Mouse (Mus musculus): ENCODE data around the gene Rnase10. TPM values are rescaled to one million over a fixed set of nuclear protein-coding genes. Genes with fewer than 3 reads are reported as not detected.

Rnase10 gene
- polyA plus RNA-seq, 1 experiment from 2014 or later: not detected

DNA sequence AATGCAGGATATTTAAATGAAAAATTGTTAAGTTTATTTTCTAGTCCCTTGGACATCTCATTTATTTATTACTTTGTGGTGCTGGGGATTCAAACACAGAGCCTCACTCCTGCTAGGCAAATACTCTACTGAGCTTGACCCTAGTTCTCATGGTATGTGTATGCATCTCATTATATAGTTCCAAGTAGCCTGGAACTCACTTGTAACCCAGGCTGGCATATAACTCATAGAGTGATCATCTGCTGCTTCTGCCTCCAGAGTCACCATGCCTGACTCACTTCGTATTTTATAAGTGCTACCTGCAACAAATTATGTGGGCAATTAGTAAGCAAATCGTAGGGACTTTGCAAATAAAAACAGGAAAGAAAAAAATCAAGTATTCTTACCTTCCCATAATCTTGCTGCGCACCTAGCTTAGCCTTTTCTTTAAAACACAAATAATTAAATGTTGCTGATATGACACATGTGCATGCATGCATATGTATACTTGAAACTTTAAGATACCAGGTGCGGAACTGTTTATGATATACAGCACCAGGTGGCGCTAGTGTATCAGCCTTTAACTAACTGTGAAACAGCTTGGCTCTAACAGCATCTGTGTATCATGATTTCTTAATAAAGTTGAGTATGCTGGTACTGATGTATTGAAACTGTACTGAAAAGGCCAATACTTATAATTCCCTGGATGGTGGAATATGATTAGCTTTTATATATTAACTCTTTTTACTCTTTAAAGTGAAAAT, 19.0 kb downstream of the Rnase10 start:
- DNase-seq (ENCODE audit: low spot score) (peak; percentile 80), ATAC-seq (ENCODE audit: low FRiP score) (peak; percentile 64; the same call in 1 of the 2 replicates)
- Histone ChIP-seq H3K9ac (ENCODE audit: low read depth, low read length) (no peak overlapping the region), H3K4me1 (replicated peaks; ENCODE audit: control insufficient read depth, insufficient read depth, low read length) (no peaks in the 10 kb centered on the region), H3K27ac (ENCODE audit: low read depth, low read length) (no peak overlapping the region), H3K9me3 (ENCODE audit: control insufficient read depth, low read length) (no peaks in the 10 kb centered on the region), H3K4me3 (ENCODE audit: low read depth, low read length) (no peak overlapping the region), H3K36me3 (ENCODE audit: control insufficient read depth, insufficient read depth, low read length) (no peaks in the 10 kb centered on the region), H3K27me3 (ENCODE audit: control insufficient read depth, insufficient read depth, low read length) (no peaks in the 10 kb centered on the region), H3K4me2 (replicated peaks; ENCODE audit: low read depth, low read length) (no peak overlapping the region)
- 42% methylated on average over 5 of the region's 5 CpGs for WGBS

DNA sequence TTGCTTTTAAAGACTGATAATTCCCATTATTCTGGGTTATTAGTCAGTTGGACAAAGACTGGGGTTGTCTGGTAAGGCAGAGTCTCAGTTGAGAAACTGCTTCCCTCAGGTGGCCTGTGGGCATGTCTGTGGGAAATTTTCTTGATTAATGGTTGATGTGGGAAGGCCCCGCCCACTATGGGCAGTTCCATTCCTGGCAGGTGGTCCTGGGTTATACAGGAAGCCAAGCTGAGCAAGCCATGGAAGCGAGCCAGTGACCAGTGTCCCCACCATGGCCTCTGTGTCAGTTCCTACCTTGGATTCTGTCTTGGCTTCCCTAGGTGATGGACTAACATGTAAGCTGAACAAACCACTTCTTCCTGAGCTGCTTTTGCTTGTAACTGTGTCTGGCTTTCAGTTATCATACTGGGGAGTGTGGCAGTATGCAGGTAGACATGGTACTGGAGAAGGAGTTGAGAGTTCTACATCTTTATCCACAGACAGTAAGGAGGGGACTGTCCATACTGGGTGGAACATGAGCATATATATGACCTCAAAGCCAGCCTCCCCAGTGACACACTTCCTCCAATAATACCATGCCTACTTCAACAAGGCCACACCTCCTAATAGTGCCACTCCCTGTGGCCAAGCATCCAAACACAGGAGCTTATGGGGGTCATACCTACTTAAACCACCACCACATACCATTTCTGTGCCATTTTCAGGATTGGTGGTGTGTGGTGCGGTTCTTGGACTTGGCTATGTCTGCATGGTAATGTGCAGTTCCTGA, 20.0 kb downstream of the Rnase10 start:
- Histone ChIP-seq H3K4me3 (ENCODE audit: low read depth, low read length) (no peak overlapping the region), H3K4me1 (replicated peaks; ENCODE audit: control insufficient read depth, insufficient read depth, low read length) (no peaks in the 10 kb centered on the region), H3K4me2 (replicated peaks; ENCODE audit: low read depth, low read length) (no peak overlapping the region), H3K27me3 (ENCODE audit: control insufficient read depth, insufficient read depth, low read length) (no peaks in the 10 kb centered on the region), H3K9me3 (ENCODE audit: control insufficient read depth, low read length) (no peaks in the 10 kb centered on the region), H3K36me3 (ENCODE audit: control insufficient read depth, insufficient read depth, low read length) (no peaks in the 10 kb centered on the region), H3K27ac (ENCODE audit: low read depth, low read length) (no peak overlapping the region), H3K9ac (ENCODE audit: low read depth, low read length) (no peak overlapping the region)
- ATAC-seq (ENCODE audit: low FRiP score) (peak; percentile 45), DNase-seq (ENCODE audit: low spot score) (no peak)
- 57% methylated on average over 3 of the region's 3 CpGs for WGBS

DNA sequence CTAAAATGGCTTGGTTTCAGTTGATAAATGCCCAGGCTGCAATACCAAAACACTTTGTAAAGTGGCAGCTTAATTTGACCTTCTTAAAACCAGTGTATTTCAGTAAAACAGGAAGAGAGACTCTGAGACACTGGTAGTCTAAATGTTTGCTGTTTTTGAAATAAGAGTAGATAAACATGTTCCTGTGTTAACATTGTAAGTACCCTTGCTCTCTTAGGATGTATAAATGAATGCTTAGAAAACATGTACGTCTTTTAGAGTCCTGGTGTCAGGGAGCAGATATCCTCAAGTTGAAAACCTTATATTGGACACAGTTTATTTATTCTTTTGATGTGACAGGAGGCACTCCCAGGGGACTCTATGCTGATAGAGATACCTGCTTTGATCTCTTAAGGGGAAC, 27.7 kb downstream of the Rnase10 start:
- Histone ChIP-seq H3K27me3 (ENCODE audit: control insufficient read depth, insufficient read depth, low read length) (no peaks in the 10 kb centered on the region), H3K4me3 (ENCODE audit: low read depth, low read length) (no peak overlapping the region), H3K36me3 (ENCODE audit: control insufficient read depth, insufficient read depth, low read length) (no peaks in the 10 kb centered on the region), H3K4me2 (replicated peaks; ENCODE audit: low read depth, low read length) (no peak overlapping the region), H3K9ac (ENCODE audit: low read depth, low read length) (no peak overlapping the region), H3K4me1 (replicated peaks; ENCODE audit: control insufficient read depth, insufficient read depth, low read length) (no peaks in the 10 kb centered on the region), H3K9me3 (ENCODE audit: control insufficient read depth, low read length) (no peaks in the 10 kb centered on the region), H3K27ac (ENCODE audit: low read depth, low read length) (no peak overlapping the region)
- ATAC-seq (ENCODE audit: low FRiP score): no peak
- DNase-seq (ENCODE audit: low spot score): no peak
- WGBS: 61% methylated on average over 1 of the region's 1 CpGs

DNA sequence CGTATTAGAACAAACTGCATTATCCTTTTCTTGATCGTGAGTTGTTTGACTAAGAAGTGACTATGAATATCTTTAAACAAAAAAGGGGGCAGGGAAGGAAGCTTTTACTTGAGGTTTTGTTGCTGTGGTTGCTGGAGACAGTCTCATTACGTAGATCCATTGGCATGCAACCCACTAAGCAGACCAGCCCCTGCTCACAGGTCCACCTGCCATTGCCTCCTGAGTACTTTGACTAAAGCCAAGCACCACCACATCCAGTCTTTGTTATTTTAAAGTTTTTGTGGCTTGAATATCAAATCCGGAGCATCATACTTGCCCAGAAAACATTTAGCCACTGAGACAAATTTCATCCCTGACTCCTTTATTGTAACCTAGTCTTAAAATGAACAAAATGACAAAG, 28.7 kb downstream of the Rnase10 start:
- ATAC-seq (ENCODE audit: low FRiP score) (no peak), DNase-seq (ENCODE audit: low spot score) (no peak)
- Histone ChIP-seq H3K4me2 (replicated peaks; ENCODE audit: low read depth, low read length) (no peak overlapping the region), H3K9me3 (ENCODE audit: control insufficient read depth, low read length) (no peaks in the 10 kb centered on the region), H3K27me3 (ENCODE audit: control insufficient read depth, insufficient read depth, low read length) (no peaks in the 10 kb centered on the region), H3K4me3 (ENCODE audit: low read depth, low read length) (no peak overlapping the region), H3K9ac (ENCODE audit: low read depth, low read length) (no peak overlapping the region), H3K4me1 (replicated peaks; ENCODE audit: control insufficient read depth, insufficient read depth, low read length) (no peaks in the 10 kb centered on the region), H3K36me3 (ENCODE audit: control insufficient read depth, insufficient read depth, low read length) (no peaks in the 10 kb centered on the region), H3K27ac (ENCODE audit: low read depth, low read length) (no peak overlapping the region)
- 82% methylated on average over 4 of the region's 4 CpGs for WGBS

DNA sequence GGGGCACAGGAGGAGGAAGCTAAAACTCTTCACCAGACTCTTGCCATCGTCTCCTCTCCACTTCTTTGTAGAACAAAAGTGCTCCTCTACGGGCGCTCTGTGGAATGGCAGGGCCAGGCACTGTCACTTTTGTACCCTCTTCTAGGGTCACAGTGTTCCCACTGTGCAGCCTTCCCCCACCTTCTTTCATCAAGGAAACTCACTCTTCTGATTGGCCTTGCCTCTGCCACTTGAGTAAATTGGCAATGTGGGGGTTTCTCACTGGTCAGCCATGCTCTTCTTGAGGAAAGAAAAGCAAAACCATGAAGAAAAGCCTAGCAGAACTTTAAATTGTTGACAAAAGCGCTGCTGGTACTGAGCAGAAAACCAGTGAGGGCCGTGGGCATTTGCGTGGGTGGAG, 34.2 kb downstream of the Rnase10 start, which contains the start of gene Rnase9:
Gene Rnase9 (minus strand): TSS at position 101 of the 400 bp plus-strand sequence.
- Histone ChIP-seq H3K9me3 (ENCODE audit: control insufficient read depth, low read length) (no peaks in the 10 kb centered on the region), H3K27ac (ENCODE audit: low read depth, low read length) (no peak within 1 kb of the TSS), H3K27me3 (ENCODE audit: control insufficient read depth, insufficient read depth, low read length) (no peaks in the 10 kb centered on the region), H3K4me3 (ENCODE audit: low read depth, low read length) (no peak within 1 kb of the TSS), H3K4me2 (replicated peaks; ENCODE audit: low read depth, low read length) (no peak within 1 kb of the TSS), H3K9ac (ENCODE audit: low read depth, low read length) (no peak within 1 kb of the TSS), H3K36me3 (ENCODE audit: control insufficient read depth, insufficient read depth, low read length) (no peaks in the 10 kb centered on the region), H3K4me1 (replicated peaks; ENCODE audit: control insufficient read depth, insufficient read depth, low read length) (no peaks in the 10 kb centered on the region)
- DNase-seq (ENCODE audit: low spot score) (no peak), ATAC-seq (ENCODE audit: low FRiP score) (no peak)
- 66% methylated on average over 6 of the region's 6 CpGs for WGBS

DNA sequence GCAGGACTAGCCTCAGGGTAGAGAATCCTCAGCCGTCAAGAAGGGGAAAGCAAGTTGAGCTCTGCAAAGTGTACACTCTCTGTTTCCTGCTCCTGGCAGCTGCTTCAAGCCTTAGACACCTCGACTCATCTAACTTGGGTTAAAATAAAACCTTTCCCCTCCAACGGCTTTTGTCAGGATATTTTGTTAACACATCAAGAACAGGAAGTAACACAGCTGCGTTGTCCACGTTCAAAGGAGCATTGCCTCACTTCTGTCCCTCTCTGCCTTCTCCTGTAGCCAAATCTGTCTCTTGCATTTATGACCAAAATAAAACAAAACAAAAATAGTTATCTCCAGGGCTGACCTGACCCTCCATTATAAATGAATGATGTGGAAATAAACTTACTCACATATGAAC, 40.3 kb downstream of the Rnase10 start:
- no peaks in the 10 kb centered on the region for H3K4me1 ChIP-seq (replicated peaks; ENCODE audit: control insufficient read depth, insufficient read depth, low read length)
- H3K27me3 ChIP-seq (ENCODE audit: control insufficient read depth, insufficient read depth, low read length): no peaks in the 10 kb centered on the region
- H3K9ac ChIP-seq (ENCODE audit: low read depth, low read length): no peak overlapping the region
- ATAC-seq (ENCODE audit: low FRiP score) (no peak), DNase-seq (ENCODE audit: low spot score) (no peak)
- no peak overlapping the region for H3K27ac ChIP-seq (ENCODE audit: low read depth, low read length)
- no peaks in the 10 kb centered on the region for H3K9me3 ChIP-seq (ENCODE audit: control insufficient read depth, low read length)
- no peaks in the 10 kb centered on the region for H3K36me3 ChIP-seq (ENCODE audit: control insufficient read depth, insufficient read depth, low read length)
- WGBS: 69% methylated on average over 5 of the region's 5 CpGs
- no peak overlapping the region for H3K4me3 ChIP-seq (ENCODE audit: low read depth, low read length)
- no peak overlapping the region for H3K4me2 ChIP-seq (replicated peaks; ENCODE audit: low read depth, low read length)

DNA sequence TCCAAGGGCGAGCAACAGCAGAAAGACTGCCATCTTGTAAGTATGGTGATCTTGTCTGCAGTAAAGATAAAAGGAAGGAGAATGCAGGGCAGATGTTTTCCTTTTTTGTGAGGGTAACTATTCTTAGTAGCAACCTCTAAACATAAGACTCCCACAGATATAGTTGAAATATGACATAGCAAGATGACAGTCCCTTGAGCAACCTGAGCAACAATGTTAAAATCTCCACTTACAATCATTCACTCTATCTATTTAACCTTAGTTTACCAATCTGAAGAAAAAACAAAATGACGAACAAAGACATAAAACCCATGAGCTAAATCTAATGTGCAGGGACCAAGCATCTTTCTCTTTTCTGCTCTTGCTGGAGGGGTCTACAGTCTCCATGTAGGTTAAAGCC, 42.5 kb downstream of the Rnase10 start, which contains the start of gene Rnase11:
Gene Rnase11 (minus strand): TSS at position 101 of the 400 bp plus-strand sequence.
- Histone ChIP-seq H3K27me3 (ENCODE audit: control insufficient read depth, insufficient read depth, low read length) (no peaks in the 10 kb centered on the region), H3K9me3 (ENCODE audit: control insufficient read depth, low read length) (no peaks in the 10 kb centered on the region), H3K4me2 (replicated peaks; ENCODE audit: low read depth, low read length) (no peak within 1 kb of the TSS), H3K4me1 (replicated peaks; ENCODE audit: control insufficient read depth, insufficient read depth, low read length) (no peaks in the 10 kb centered on the region), H3K36me3 (ENCODE audit: control insufficient read depth, insufficient read depth, low read length) (no peaks in the 10 kb centered on the region), H3K9ac (ENCODE audit: low read depth, low read length) (no peak within 1 kb of the TSS), H3K27ac (ENCODE audit: low read depth, low read length) (no peak within 1 kb of the TSS), H3K4me3 (ENCODE audit: low read depth, low read length) (no peak within 1 kb of the TSS)
- DNase-seq (ENCODE audit: low spot score) (no peak), ATAC-seq (ENCODE audit: low FRiP score) (no peak)
- 87% methylated on average over 2 of the region's 2 CpGs for WGBS

DNA sequence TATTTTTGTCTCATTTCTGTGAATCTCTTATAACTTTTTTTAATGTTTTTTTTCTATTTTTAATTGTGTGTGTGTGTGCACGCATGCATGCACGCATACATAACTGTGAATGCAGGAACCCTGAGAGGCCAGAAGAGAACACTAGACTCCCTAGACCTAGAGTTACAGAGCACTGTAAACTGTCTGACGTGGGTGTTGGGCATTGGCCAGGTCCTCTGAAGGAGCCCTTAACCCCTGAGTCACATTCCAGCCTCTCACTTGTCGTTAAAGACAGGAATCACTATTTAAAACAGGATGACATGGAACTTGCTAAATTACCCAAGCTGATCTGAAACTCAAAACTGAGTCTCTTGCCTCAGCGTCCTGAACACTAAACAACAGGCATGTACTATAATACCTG, 44.4 kb downstream of the Rnase10 start:
- 76% methylated on average over 5 of the region's 5 CpGs for WGBS
- H3K9ac ChIP-seq (ENCODE audit: low read depth, low read length): no peak overlapping the region
- no peak overlapping the region for H3K27ac ChIP-seq (ENCODE audit: low read depth, low read length)
- ATAC-seq (ENCODE audit: low FRiP score) (no peak), DNase-seq (ENCODE audit: low spot score) (no peak)
- no peaks in the 10 kb centered on the region for H3K4me1 ChIP-seq (replicated peaks; ENCODE audit: control insufficient read depth, insufficient read depth, low read length)
- H3K4me3 ChIP-seq (ENCODE audit: low read depth, low read length): no peak overlapping the region
- no peaks in the 10 kb centered on the region for H3K9me3 ChIP-seq (ENCODE audit: control insufficient read depth, low read length)
- no peak overlapping the region for H3K4me2 ChIP-seq (replicated peaks; ENCODE audit: low read depth, low read length)
- H3K27me3 ChIP-seq (ENCODE audit: control insufficient read depth, insufficient read depth, low read length): no peaks in the 10 kb centered on the region
- no peaks in the 10 kb centered on the region for H3K36me3 ChIP-seq (ENCODE audit: control insufficient read depth, insufficient read depth, low read length)

DNA sequence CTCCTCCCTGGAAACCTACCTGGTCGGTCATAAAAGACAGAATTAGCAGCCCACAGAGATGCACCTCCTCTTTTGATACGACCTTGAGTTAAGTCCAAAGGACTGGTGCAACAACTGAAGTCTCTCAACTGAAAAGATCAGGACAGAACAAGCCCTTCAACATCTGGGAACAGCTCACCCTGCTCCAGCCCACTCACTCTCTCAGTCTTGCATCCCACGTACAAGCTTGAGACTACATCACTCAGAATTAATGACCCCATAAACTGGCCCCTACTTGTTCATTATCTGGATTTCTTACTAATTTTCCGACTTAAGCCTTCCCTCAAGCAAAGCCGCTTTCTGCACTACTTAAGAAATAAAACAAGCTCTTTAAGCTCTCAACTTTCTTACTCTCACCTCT, 45.6 kb downstream of the Rnase10 start:
- ATAC-seq (ENCODE audit: low FRiP score): no peak
- 79% methylated on average over 5 of the region's 5 CpGs for WGBS
- Histone ChIP-seq H3K4me3 (ENCODE audit: low read depth, low read length) (no peak overlapping the region), H3K27ac (ENCODE audit: low read depth, low read length) (no peak overlapping the region), H3K9ac (ENCODE audit: low read depth, low read length) (no peak overlapping the region), H3K4me2 (replicated peaks; ENCODE audit: low read depth, low read length) (no peak overlapping the region), H3K36me3 (ENCODE audit: control insufficient read depth, insufficient read depth, low read length) (no peaks in the 10 kb centered on the region), H3K27me3 (ENCODE audit: control insufficient read depth, insufficient read depth, low read length) (no peaks in the 10 kb centered on the region), H3K4me1 (replicated peaks; ENCODE audit: control insufficient read depth, insufficient read depth, low read length) (no peaks in the 10 kb centered on the region), H3K9me3 (ENCODE audit: control insufficient read depth, low read length) (no peaks in the 10 kb centered on the region)
- no peak for DNase-seq (ENCODE audit: low spot score)

All from hindbrain, embryonic 11.5 days (tissue).